Mouse (Mus musculus): Measurements from ENCODE around the gene Bhlhe23.

The Bhlhe23 gene

DNA sequence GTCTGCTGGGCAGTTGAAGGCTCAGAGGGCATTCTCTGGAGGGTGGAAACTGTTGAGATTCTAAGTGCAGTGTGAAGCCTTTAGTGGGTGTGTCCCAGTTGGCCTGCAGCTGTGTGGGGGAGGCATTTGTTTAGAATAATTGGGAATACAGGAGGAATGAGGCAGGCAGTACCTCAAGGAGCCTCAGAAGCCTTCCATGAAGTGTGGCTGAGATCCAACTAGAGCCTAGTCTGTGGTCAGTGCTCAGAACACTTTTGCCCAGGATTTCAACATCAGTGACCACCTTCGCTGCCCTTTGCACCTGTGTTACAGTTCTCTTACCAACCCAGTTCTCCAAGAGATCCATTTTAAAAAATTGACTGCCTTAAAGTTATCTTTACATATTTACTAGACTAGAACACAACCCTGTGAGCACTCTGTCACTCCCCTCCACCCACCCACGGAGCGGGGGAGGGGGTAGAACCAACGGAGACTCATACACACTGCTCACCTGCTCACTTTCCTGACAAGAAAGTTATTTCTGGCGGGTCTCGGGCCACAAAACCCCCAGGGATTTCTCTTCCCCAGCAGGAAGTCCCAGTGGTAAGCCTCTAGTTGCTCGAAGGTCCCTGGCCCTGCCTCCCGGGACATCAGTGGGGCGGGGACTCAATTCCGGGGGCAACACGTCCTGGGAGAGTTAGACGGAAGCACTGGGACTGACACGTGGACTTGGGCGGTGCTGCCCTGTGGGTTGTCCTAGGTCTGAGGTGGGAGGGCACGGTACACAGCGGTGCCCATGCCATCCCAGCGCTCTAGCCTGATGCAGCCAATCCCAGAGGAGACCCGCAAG lies 51.9 kb downstream of the Bhlhe23 start, which contains the start of gene Slc17a9:
Slc17a9 (plus strand) TSS at position 679 of the 829 bp plus-strand sequence.
- no peak for DNase-seq

Data from cerebellum, adult 9-10 months (tissue).